Mouse (Mus musculus): Measurements from ENCODE around the gene Hoxa11.

Hoxa11 gene

DNA sequence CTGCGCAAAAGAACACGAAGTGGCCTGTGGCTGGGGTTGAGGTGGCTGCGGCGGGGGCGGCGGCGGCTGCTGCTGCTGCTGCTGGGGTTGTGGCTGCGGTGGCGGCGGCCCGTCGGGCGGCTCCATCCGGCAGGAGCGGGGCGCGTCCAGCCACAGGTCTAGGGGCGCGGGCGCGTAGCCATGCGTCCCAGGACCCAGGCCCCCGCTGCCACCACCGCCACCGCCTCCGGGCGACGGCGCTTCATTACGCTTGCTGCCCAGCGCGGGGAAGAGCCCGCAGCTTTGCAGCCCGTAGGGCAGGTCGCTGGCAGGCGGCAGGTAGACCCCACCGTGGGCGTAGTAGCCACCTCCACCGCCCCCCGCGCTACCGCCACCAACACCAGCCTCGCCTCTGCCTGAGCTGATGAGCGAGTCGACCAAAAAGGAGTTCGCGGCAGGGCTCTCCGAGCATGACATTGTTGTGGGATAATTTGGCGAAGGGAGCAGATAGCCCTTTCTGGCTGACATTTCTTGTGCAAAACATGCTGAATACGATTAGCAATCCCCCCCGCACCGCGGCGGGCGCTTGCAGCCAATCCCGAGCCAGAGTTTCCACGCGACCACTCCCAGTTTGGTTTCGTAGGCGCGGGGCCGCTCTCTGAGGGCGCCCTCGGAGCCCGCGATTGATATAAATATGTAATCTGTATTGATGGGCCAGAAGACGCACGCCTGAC lies 11.0 kb downstream of the Hoxa11 start:
- in situ Hi-C loops (cut with MseI, MboI), result no loop called here

DNA sequence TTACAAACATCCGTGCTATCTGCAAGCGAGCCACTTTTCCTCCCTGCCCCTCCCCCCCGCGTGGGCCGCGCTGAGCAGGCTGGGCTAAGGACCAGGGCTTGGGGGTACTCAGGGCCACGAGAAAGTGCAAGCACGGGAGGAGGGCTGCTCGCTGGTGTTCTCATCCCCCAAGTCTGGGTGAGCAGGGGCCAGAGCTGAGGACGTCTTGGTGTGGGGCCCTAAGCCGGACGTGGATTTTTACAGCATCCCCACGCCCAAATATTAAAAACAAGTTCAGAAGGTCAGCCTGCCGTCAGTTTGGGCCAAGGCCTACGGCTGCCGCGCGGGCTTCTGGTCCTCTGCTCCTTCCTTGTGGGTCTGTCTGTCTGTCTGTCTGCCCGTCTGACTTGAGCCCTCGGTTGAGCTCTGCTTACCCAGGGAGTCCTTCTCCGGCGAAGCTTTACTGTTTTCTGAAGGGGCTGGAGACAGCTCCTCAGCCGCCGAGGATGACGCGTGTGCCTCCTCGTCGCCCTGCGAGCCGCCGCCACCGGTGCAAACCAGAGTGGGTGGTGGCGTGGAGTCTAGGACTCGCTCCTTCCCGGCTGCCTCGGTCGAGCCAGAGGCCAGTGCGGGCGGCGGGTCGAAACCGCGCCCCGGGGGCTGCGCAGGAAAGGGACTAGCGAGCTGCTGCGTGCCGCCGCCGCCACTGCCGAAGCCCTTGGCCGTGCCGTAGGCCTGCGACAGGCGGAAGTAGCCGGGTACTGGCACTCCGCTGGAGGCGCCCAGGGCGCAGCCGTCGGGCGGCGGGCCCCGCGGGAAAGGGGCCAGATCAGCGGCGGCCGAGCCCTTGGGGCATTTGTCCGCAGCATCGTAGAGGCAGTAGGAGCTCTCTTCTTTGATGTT lies 11.8 kb downstream of the Hoxa11 start:
- in situ Hi-C loops (cut with MseI, MboI), result no loop called here

DNA sequence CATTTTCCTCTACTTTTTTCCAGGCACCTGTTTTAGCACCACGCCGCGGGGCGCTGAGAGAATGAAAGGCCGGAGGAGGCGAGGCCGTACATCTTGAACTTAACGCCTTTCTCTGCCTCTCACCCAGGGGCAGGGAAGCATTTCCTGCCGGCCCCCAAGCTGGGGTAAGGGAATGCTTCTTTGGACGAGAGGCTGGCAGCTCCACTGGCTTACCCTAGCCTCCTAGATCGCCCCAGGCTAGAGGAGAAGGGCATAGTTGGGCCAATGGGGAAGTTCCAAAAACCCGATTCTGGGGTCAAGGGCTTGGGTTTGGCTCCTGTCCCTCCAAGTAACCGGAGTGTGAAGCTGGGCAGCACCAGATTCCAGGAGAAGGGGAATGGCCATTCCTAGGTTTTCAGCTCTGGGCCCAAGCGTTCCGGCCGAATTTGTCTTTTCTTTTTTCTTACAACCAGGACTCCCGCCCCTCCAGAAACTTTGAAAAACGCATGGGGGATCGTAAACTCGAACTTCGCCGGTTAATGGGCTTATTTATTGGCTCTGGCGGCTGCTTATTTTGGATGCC lies 12.5 kb downstream of the Hoxa11 start:
- in situ Hi-C loops (cut with MseI, MboI), result no loop called here

DNA sequence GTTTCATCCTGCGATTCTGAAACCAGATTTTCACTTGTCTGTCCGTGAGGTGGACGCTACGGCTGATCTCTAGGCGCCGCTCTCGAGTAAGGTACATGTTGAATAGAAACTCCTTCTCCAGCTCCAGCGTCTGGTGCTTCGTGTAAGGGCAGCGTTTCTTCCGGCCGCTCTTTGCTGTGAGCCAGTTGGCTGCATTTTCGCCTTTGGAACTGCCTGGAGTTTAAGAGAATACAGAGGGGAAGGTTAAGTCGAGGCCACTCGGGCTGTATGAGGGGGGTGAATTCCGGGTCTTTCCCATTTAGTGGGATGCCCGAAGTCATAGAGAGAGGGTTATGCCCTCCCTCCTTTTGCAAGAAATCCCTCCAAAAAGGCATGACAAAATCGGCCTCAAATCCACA lies 13.0 kb downstream of the Hoxa11 start:
- in situ Hi-C loops (cut with MseI, MboI), result no loop called here

DNA sequence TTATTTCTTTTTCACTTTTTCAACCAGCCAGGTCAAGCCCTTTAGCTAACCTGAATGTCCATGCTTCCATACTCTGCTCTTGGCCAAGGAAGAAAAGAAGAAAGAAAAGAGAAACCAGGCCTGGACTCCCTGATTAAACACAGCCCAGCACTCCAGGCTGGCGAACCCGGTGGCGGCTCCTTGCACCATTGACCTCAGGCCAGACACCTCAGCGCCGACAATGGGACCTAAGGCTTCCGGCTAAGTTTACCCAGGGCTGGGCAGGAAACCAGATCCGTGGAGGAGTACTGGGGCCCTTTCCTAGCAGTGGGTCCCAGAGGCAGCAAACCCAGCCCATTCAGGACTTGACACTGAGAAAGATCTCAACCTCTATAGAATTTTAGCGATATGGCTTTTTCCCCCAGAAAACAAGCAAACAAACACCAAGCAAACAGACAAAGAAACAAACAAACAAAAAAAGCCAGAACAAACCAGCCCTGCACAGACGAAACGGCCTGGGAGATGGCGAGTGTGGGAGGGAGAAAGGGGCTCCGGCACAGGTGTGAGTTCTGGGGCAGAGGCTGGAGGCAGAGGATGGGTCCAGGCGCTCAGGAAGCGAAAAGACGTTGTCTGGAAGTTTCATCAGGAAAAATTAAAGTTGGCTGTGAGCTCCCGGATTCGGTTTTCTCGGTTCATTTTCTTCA lies 13.6 kb downstream of the Hoxa11 start:
- in situ Hi-C loops (cut with MseI, MboI), result no loop called here

DNA sequence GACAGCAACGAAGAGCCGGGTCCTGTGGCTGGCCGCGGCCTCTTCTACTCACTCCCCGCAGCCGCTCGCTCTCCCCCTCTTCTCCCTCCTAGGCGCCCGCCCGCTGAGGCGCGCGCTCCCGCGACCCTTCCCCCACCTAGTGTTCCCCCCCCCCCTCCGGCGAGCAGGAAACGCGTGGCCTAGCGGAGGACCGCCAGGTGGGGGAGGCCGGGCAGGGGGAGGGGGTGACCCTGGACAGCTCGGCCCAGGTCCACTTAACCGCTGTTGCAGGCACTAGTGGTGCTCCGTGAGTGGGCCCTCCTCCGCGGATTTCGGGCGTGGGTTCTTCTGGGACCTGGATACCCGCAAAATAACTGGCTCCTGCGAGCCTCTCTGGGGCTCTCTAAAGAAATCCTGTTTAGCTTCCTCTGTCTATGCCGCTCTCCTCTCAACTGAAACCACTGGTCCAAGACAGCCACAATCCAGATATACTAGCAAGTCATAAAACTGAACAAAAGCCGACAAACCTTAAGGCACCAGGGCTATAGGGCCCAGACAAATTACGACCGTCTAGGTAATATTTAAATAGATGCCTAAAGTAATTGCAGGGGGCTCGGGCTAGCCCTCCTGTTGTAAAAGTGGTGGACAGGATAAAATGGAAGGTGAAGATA lies 15.0 kb downstream of the Hoxa11 start, which contains the start of gene Hoxa9:
Gene Hoxa9, minus strand, starts transcription at position 574 of the 650 bp plus-strand sequence.
- in situ Hi-C loops (cut with MseI, MboI), result no loop called here

DNA sequence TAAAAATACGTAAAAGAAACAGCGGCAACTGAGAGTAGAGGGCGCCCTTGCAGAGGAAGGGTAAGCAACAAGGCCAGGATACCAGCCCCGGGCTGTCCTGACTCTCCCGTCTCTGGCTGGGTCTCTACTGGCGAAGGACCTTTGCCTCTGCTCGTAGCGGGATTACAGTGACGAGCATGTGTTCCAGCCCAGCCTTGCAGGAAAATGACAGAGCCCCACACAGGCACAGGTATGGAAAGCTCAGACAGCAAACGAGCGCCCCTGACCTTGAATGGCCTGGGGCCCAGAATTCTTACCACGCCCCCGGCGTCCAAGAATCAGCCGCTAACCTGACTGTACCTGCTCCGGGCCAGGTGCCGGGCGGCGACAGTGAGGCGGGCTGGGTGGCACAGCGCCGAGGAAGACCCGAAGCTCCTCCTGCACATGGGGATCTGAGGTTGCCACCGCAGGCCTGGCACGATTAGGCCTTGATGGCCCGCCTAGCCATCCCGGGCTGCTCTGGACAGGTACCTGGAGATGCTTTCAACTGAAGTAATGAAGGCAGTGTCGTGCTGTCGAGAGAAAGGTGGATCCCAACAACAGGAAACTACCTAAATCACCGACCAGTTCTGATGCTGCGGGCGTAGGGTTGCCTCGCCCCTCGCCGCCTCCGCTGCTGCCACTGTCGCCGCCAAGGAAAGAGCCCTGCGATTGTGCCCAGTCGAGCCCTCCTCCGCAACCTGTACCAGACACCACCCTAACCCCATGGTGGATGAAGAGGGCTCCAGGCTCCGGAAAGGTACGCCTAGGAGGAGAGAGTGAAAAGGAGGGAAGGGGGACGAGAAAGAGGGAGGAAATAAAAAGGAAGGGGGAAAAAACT lies 15.8 kb downstream of the Hoxa11 start:
- in situ Hi-C loops (cut with MseI, MboI), result no loop called here

DNA sequence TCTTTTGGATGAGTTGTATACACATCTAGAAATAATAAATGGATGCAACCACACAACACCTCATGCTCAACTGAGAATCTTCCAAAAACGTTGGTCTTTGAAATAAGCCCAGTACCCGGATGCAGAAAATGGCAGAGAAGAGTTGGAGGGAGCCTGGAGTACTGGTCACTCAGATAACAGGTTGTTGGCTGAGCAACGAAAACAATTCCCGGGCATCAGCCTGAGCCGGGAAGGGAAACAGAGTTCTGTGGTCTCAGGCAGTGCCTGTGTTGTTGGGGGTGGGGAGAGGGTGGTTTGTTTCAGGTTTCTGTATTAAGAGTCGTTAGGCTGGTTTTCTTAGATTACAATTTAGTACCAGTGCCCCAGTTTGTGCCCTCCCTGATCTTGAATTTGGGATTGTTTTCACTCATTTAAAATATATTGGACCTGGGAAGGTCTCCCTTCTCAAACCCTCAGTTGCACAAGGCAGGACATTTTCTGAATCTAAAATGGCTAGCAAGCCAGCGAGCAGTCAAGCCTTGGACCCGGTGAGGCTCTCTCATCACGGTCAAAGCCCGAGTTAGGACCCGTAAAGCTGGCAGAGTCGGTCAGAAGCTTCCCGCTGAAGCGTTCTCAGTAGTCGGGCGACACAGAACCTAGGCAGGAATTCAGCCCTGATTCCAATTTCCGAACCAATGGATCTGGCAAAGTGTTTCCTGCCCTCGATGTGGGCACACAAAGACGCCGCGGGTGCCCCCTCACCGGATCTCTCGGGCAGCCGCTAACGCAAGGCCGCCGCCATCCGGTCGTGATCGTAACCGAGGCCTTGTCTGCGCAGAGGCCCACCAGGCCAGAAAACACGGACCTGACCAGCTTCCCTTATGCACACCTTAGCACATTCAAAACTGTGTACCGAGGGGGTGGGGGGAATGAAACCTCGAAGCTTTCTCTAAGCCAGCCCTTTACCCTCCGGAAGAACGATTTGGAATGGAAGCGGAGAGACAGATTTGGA lies 16.8 kb downstream of the Hoxa11 start:
- in situ Hi-C loops (cut with MseI, MboI), result no loop called here

DNA sequence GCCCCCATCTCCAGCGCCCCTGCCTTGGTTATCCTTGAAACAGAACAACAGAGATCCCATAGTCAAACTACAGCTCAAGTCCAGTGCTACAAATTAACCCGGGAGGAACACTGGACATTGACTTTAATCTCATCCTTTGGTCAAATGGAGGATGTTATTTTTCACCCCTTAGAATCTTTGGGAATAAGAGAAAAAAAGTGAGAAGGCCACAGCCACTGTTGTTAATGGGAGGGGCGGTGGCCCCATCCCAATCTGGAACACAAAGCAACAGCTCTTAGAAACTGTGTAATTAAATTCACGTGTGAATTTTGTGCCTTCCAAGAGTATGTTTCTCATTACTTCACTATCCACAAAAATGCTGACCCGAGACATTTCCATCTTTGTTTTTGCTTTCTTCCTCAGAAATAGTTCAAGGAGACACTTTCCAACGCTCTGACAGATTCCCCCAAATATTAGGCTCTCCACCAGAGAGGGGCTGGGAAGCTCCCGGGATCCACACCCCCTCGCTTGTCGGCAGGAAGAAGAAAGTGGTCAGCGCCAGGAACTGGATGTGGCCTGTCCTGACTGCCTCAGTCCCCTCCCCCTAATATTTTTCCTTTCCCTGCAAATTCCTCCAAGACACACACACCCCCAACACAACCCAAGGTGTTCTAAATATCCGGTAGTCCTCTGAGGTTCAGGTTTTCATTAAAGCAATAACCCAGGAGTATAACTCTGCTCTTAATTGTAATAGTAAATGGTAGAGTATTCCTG lies 18.0 kb downstream of the Hoxa11 start:
- in situ Hi-C loops (cut with MseI, MboI), result no loop called here

DNA sequence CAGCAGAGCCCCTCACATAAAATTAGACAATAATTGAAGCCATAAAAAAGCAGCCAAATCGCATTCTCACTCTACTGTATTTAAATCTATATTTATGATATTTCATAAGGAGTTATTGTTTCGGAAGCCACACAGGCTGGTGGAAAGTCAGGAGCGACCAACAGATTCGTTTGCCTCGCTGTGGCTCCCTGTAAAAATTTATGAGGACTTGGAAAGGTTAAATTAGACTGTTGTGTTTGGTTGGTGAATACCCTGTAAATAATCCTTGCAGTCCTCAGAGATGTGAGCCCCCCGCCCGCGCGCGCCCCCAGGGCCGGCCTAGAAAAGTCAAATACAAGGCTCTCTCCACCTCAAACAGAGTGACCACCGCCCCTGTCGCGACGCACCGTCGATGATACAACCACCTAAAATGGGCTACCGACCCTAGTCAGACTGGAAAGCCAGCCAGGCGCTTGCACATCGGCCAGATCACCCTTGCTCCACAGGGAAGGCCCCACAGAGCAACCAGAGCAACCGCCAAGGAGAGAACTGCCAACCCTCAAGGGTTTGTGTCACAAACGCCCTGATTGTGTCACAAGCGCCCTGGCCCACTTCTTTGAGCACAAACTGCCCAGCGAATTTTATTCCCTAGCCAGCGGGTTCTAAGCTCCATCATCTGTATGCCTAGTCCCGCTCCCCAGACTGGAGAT lies 18.9 kb downstream of the Hoxa11 start:
- in situ Hi-C loops (cut with MseI, MboI), result no loop called here

DNA sequence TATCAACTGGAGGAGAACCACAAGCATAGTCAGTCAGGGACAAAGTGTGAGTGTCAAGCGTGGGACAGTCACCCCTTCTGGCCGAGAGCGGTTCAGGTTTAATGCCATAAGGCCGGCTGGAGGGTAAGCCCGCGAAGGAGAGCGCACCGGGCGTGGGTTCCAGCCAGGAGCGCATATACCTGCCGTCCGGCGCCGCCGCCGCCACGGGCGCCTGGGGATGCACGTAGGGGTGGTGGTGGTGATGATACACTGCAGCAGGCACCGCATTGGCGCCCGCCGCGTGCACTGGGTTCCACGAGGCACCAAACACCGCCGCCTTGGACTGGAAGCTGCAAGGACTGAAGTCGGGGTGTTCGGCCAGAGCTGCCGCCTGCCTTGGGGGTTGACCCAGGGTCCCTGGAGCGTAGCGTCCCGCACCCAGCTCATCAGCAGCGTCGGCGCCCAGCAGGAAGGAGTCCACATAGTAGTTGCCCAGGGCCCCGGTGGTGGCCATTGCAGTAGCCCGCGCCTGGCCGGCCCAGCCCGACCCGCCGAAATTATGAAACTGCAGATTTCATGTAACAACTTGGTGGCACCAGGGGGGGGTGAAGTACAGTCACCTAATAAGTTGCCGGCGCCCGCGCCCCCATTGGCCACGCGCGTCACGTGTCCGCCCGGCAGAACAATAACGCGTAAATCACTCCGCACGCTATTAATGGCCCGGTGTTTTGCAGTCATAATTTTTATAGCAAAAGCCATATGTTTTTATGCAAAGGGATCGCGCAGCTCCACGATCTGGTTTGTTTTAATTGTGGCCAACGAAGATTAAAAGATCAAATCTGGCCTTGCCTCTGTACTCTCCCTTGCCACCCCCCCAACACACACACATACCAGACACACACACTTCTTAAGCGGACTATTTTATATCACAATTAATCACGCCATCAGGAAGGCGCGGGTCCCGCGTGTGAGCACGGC lies 19.7 kb downstream of the Hoxa11 start:
- in situ Hi-C loops (cut with MseI, MboI), result no loop called here

DNA sequence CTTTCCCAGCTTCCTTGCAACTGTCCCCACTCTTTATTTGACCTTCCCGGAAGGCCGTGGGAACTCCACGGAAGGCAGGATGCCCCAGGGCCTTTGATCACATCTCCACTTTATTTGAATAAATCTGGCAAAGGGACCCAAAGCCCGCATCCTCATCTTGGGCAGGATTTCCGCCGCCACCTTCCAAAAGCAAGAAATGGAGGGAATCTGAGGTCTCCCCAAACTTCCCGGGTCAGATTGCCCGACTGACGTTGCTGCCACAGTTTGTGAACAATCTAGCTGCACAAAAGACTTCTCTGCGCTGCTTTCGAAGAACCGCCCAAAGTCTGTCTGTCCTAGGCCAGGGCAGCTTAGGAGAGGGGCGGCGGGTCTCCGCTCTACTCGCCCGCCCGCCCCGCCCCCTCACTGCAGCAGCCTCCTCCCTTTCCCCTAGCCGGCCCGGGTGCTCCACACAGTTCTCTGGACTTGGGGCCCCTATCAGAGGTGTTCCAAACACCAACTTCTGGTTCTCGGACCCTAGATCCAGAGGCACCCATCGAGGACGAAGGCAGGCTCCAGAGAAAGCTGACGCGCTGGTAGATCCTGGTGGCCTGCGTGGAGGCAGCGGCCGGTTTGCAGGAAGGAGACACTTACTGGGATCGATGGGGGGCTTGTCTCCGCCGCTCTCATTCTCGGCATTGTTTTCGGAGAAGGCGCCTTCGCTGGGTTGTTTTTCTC lies 20.6 kb downstream of the Hoxa11 start:
- in situ Hi-C loops (cut with MseI, MboI), result loop anchor here in 1 of 2 experiments (25.0 kb wide), 1 partner anchor 613 kb away; no protein-coding TSS in a partner anchor

DNA sequence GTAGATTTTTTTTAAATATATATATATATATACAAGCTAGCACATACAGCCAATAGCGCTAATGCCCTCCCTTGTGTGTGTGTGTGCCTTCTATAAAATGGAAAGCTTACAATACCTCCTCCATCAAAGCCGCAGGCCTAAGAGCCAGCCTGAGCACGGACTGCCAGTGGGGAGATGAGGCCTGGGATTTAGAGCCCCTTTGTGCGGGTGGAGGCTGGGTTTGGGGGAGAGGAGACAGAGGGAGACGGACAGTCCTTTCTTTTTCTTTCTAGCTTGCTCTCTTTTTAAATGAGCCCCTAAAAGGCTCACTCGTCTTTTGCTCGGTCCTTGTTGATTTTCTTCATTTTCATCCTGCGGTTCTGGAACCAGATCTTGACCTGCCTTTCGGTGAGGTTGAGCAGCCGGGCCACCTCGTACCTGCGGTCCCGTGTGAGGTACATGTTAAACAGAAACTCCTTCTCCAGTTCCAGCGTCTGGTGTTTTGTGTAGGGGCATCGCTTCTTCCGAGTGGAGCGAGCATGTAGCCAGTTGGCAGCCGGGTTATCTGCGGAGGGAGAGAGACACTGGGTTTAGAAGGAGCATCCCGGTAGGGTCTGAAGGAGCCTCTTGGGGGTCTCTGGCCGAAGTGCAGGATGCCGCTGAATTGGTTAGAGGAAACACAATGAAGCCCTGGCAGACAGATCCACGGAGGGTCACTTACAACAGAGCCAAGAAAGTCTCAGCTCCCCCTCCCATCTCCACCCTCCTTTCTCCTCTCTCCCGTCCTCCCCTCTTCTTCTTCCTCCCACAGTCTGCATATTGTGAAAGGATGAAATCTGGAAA lies 21.5 kb downstream of the Hoxa11 start:
- in situ Hi-C loops (cut with MseI, MboI), result loop anchor here in 1 of 2 experiments (25.0 kb wide), 1 partner anchor 612 kb away; no protein-coding TSS in a partner anchor

DNA sequence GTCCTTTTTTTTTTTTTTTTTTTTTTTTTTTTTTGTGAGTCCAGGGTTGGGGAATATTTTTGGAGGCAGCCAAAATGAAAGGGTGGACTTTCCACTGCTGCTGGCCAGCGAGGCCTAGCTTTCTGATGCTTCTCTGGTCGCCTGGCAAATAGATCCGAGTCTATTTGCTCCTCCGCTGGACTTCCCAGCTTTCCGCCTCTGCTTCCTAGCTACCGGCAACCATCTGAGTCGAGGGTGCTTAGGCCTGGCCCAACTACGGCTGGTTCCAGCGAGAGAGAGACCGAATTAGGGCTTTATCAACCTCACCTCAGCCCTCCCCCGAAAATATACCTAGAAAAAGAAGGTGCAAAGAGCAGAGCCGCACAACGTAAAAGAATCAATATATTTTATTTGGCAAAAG lies 22.9 kb downstream of the Hoxa11 start:
- in situ Hi-C loops (cut with MseI, MboI), result loop anchor here in 1 of 2 experiments (25.0 kb wide), 1 partner anchor 610 kb away; no protein-coding TSS in a partner anchor

All from mouse trophoblast stem cell (cell line).